Mouse (Mus musculus): ENCODE measurements around the gene Rac3. TPM values are rescaled to one million over a fixed set of nuclear protein-coding genes. Genes with fewer than 3 reads are reported as not detected.
A peak's percentile ranks its signal among the peaks of the same experiment; 100 is the strongest.

Gene Rac3
- polyA plus RNA-seq, 1 experiment from 2014 or later: 267 TPM

DNA sequence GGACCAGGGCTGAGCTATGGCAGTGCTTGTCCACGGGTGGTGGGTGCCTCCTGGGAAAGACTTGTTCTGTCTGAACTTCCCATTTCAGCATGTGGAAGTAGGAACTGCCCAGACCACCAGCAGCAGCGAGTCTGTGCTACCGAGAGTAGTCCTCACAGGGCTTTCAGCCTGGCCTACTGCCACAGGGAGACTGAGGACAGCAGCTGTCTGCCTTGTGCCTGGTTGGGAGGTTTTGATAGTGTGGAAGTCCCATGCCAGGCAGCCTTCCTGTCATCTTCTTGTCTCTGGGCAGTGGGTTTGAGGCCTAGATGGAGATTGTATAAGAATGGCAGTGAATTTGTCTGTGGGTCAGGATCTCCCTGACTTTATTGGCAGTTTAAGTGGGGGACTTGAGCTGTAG lies 31.9 kb upstream of the Rac3 start:
- H3K27me3 ChIP-seq: no peaks in the 10 kb centered on the region
- 82% methylated on average over 3 of the region's 3 CpGs for WGBS
- H3K9ac ChIP-seq: no peak overlapping the region
- H3K4me2 ChIP-seq: no peak overlapping the region
- no peaks in the 10 kb centered on the region for H3K9me3 ChIP-seq
- no peak for ATAC-seq (ENCODE audit: low read depth)
- H3K4me1 ChIP-seq (replicated peaks): peaks cover 4% of the 10 kb centered on the region; the same call in 1 of the 2 replicates
- H3K36me3 ChIP-seq: peaks cover 83% of the 10 kb centered on the region
- no peak overlapping the region for H3K4me3 ChIP-seq
- no peak overlapping the region for H3K27ac ChIP-seq (replicated peaks)

DNA sequence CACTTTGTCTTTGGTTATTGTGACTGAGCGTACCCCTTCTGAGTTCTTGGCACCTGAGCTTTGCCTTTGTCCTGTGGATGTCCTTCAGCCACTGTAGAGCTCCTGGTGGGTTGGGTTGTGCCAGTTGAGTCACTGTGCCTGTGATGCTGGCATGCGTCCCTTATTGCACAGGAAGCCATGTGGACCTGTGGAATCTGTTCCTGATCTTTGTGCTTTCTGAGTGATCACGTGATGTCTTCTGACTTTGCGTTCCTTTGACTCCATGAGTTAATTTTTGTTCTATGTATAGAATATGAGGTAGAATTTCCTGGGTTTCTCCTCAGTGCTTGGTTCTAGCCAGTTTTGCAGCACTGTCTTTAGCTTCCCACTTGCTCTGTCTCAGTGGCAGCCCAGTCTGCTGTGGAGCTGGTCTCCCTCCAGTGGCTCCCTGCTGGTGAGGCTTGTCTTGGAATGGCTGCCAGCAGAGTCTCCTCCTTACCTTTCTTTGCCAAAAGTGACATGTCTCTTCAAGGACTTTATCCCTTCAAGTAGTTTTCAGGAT lies 28.7 kb upstream of the Rac3 start:
- Histone ChIP-seq H3K36me3 (peaks cover 75% of the 10 kb centered on the region), H3K4me3 (no peak overlapping the region), H3K4me1 (replicated peaks) (peaks cover 23% of the 10 kb centered on the region), H3K4me2 (no peak overlapping the region), H3K27ac (replicated peaks) (no peak overlapping the region), H3K9ac (no peak overlapping the region), H3K9me3 (no peaks in the 10 kb centered on the region), H3K27me3 (no peaks in the 10 kb centered on the region)
- WGBS: 98% methylated on average over 4 of the region's 4 CpGs
- no peak for ATAC-seq (ENCODE audit: low read depth)

DNA sequence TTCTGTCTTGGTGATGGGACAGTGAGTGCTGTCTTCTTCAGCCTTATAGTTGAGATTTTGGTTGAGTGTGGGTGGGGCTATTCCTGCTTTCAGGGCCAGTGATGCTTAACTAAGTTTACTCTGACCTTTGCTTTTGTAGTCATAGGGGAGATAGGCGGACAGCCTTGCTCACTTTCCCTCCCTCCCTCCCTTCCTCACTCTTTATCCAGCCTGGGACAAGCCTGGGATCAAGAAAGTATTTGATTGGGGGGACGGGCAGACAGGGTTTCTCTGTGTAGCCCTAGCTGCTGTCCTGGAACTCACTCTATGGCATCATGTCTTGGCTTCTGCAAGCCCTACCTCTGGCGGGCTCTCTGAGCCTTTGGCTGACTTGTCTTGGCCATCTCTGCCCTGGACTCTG lies 27.8 kb upstream of the Rac3 start:
- H3K36me3 ChIP-seq: peaks cover 66% of the 10 kb centered on the region
- no peak overlapping the region for H3K27ac ChIP-seq (replicated peaks)
- peaks cover 23% of the 10 kb centered on the region for H3K4me1 ChIP-seq (replicated peaks)
- no peaks in the 10 kb centered on the region for H3K27me3 ChIP-seq
- no peaks in the 10 kb centered on the region for H3K9me3 ChIP-seq
- no peak overlapping the region for H3K4me2 ChIP-seq
- H3K4me3 ChIP-seq: no peak overlapping the region
- H3K9ac ChIP-seq: no peak overlapping the region
- WGBS: 48% methylated on average over 3 of the region's 3 CpGs
- no peak for ATAC-seq (ENCODE audit: low read depth)

DNA sequence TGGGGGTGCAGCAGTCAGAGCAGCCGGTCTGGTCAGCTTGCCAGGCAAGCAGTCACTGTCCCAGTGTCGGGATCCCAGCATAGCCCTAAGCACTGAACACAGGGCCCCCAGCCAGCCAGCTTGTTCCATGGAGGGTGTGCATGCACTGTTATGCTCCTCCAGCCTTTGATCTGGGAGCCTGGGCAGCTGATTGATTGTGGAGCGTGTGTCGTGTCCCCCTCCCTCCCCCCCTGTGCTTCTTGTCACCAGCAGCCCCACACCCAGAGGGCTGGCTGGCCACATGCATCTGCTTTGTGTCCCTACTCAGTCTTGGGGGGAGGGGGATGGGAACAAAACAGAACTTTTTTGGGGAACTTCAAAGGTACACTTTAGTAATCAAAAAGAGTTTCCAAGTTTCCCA lies 26.1 kb upstream of the Rac3 start:
- H3K36me3 ChIP-seq: peaks cover 57% of the 10 kb centered on the region

DNA sequence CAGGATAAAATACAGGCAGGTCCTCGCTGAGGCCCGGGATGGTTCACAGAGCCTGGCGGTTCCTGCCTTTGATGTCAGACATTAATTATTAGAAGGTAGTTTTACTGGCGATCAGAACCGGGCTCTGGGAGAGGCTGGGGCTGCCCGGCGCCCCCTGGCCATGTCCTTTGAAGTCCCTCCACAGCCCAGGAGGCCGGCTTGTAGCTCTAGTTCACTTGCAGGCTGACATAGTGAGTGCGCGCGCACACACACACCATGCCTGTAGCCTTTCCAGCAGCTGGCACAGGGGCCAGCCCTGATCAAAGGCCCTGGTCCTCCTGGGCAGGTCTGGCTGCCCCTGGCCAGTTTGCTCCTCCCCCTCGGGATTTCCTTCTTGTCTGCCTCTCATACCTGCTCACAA lies 25.6 kb upstream of the Rac3 start:
- H3K4me3 ChIP-seq: no peak overlapping the region
- peak; percentile 42 for ATAC-seq (ENCODE audit: low read depth)
- peaks cover 57% of the 10 kb centered on the region for H3K36me3 ChIP-seq
- 12% methylated on average over 12 of the region's 12 CpGs for WGBS
- peak overlapping the region; percentile 36; the same call in 1 of the 2 replicates for H3K9ac ChIP-seq
- no peaks in the 10 kb centered on the region for H3K9me3 ChIP-seq
- H3K27ac ChIP-seq (replicated peaks): peak overlapping the region; percentile 73
- no peak overlapping the region for H3K4me2 ChIP-seq
- H3K4me1 ChIP-seq (replicated peaks): peaks cover 23% of the 10 kb centered on the region
- H3K27me3 ChIP-seq: no peaks in the 10 kb centered on the region

More for the DNA sequence above, 26.1 kb upstream of the Rac3 start:
- Histone ChIP-seq H3K4me1 (replicated peaks) (peaks cover 23% of the 10 kb centered on the region), H3K27ac (replicated peaks) (peak overlapping the region; percentile 73; the same call in 1 of the 2 replicates), H3K4me3 (no peak overlapping the region), H3K9ac (peak overlapping the region; percentile 36; the same call in 1 of the 2 replicates), H3K4me2 (no peak overlapping the region), H3K27me3 (no peaks in the 10 kb centered on the region), H3K9me3 (no peaks in the 10 kb centered on the region)
- ATAC-seq (ENCODE audit: low read depth): peak; percentile 88
- 7% methylated on average over 4 of the region's 4 CpGs for WGBS

DNA sequence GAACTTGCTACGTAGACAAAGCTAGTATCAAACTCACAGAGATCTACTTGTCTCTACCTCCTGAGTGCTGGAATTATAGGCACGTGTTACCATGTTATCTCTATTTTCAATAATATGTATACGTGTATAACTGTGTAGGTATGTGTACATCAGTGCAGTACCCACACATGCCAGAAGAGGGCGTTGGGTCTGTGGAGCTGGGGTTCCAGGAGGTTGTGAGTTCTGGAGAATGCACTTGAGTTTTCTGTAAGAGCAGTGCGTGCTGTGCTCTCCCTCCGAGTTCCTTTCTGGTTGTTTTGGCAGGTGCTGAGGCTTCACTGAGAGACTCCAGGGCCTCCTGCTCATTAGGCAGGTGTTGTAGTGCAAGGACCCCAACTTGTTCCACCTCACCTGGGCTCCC lies 24.7 kb upstream of the Rac3 start:
- H3K36me3 ChIP-seq: peaks cover 60% of the 10 kb centered on the region
- no peak overlapping the region for H3K9ac ChIP-seq
- no peak overlapping the region for H3K4me2 ChIP-seq
- no peaks in the 10 kb centered on the region for H3K27me3 ChIP-seq
- WGBS: 90% methylated on average over 6 of the region's 6 CpGs
- no peaks in the 10 kb centered on the region for H3K9me3 ChIP-seq
- H3K4me1 ChIP-seq (replicated peaks): peaks cover 23% of the 10 kb centered on the region
- H3K27ac ChIP-seq (replicated peaks): no peak overlapping the region
- no peak for ATAC-seq (ENCODE audit: low read depth)
- H3K4me3 ChIP-seq: no peak overlapping the region

DNA sequence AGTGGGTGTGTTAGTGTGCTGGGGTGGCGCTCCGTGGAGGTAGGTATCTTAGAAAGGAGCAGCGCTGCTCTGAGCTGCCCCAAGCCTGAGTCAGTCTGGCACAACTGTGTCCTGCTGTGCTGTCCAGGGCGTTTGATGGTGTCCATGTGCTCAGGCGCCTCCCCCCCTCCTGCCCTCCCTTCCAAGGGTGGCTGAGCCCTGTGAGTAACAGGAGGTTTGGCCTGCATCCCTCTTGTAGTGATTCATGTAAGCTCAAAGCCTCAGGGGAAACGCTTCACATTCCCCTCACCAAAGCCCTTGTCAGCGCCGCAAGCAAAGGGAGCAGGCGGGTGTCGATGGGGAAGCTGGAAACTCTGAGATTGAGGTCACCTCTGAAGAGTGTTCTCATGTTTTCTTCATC lies 23.5 kb upstream of the Rac3 start:
- Histone ChIP-seq H3K36me3 (peaks cover 58% of the 10 kb centered on the region), H3K9me3 (no peaks in the 10 kb centered on the region)
- WGBS: 63% methylated on average over 10 of the region's 10 CpGs

DNA sequence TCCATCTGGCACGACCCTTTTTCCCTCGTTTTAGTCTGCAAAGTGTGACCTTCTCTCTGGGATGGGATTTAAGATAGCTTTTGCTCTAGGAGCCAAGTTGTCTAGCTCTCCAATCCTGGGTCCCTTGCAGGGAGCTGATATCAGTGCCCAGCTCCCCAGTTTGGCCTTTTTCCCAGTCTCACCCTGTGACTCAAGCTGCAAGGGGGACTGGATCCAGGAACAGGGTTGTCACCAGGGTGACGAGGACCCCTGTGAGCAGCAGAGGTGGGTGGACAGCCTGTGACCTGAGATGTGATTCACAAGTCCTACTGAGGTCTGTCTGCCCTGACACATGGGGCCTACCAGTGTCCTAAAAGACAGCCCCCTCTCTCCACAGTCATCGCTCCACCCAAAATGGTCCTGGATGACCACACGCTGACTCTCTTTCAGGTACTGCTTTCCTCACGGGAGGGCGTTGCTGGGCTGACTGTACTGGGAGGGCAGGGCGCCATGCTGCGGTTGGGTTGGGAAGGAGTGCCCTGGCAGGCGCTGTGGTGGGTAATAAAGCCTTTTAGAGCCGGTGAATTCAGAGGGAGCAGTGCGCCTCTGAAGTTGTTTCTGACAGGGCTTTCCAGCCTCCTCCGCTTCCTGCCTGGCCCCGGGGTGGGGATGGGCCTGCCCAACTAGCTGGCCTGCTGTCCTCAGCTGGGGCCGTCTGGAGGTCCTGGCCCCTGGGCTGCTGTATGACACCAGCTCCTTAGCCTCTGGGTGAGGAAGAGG lies 17.4 kb upstream of the Rac3 start:
- H3K4me1 ChIP-seq (replicated peaks): peaks cover 38% of the 10 kb centered on the region

More for the DNA sequence above, 23.5 kb upstream of the Rac3 start:
- Histone ChIP-seq H3K4me1 (replicated peaks) (peaks cover 20% of the 10 kb centered on the region), H3K27me3 (no peaks in the 10 kb centered on the region), H3K4me3 (no peak overlapping the region), H3K27ac (replicated peaks) (no peak overlapping the region), H3K4me2 (no peak overlapping the region), H3K9ac (no peak overlapping the region)
- ATAC-seq (ENCODE audit: low read depth): no peak

DNA sequence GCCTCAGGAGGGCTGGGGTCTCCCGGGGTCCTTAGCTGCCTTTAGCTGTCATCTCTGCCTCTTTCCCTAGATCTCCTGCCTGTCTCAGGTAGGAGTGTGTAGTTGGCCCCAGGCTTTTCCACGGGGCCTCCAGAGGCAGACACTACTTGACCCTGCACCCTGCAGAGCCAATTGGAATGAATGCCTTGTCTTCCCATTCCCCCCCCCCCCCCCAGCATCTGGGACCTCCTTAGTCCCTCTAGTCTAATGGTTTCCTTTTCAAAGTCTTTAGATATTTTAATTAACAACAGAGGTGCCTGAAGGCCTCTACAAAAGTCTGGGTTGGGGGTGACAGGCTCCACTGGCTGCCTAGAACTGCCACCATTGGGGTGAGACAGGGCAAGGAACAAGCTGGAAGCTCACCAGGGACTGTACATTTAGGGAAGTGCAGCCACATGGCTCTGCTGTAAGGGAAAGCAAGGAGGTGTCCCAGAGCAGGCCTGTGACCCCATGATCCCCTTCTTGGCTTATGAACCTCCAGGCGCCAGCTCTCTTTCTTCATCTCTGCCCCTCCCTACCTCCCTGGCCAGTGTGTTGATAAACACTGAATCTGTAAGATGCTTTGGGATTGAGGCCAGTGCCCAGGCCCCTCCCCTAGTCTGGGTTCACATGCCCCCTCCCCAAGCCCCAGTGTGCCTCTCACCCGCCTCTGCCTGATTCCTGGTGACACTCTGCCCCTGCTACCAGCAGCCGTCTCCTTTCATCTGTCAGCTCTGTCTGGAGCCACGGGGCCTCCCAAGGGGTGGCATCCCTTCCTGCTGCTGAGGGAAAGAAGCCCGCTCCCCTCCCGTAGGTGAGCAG lies 16.6 kb upstream of the Rac3 start:
- H3K4me1 ChIP-seq (replicated peaks): peaks cover 38% of the 10 kb centered on the region
- 0 out of 2 replicates have a peak overlapping the region, but pooled peaks have one; percentile 28 for H3K27ac ChIP-seq (replicated peaks)
- 21% methylated on average over 8 of the region's 8 CpGs for WGBS
- H3K4me3 ChIP-seq: no peak overlapping the region
- H3K9me3 ChIP-seq: no peaks in the 10 kb centered on the region
- H3K27me3 ChIP-seq: no peaks in the 10 kb centered on the region
- no peak overlapping the region for H3K4me2 ChIP-seq
- 0 out of 2 replicates have a peak, but pooled peaks have one; percentile 2 for ATAC-seq (ENCODE audit: low read depth)
- H3K9ac ChIP-seq: peak overlapping the region; percentile 47; the same call in 1 of the 2 replicates
- peaks cover 51% of the 10 kb centered on the region for H3K36me3 ChIP-seq

More for the DNA sequence above, 17.4 kb upstream of the Rac3 start:
- H3K27me3 ChIP-seq: no peaks in the 10 kb centered on the region
- 23% methylated on average over 15 of the region's 15 CpGs for WGBS
- H3K4me2 ChIP-seq: no peak overlapping the region
- no peak for ATAC-seq (ENCODE audit: low read depth)
- H3K9me3 ChIP-seq: no peaks in the 10 kb centered on the region
- no peak overlapping the region for H3K4me3 ChIP-seq
- H3K9ac ChIP-seq: peak overlapping the region; percentile 26
- peaks cover 45% of the 10 kb centered on the region for H3K36me3 ChIP-seq
- 0 out of 2 replicates have a peak overlapping the region, but pooled peaks have one; percentile 23 for H3K27ac ChIP-seq (replicated peaks)

DNA sequence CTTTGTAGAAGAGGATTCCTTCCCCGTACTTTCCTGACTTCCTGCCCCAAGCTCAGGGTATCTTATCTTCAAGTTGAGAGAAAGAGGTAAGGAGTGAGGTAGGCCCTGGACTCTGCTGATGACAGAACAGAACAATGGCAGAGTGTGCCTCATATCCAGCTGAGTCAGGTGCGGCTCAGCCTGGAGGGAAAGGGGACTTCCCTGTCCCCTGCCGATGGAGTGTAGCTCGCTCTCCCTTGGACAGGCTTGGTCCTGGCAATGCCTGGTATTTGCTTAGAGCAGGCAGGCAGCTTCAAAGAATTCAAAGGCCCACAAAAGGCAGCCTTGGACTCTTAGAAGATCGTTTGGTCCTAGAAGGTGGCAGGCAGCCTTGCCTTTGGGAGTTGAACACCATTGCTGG lies 15.2 kb upstream of the Rac3 start:
- Histone ChIP-seq H3K27me3 (no peaks in the 10 kb centered on the region), H3K9me3 (no peaks in the 10 kb centered on the region), H3K4me3 (no peak overlapping the region), H3K9ac (0 out of 2 replicates have a peak overlapping the region, but pooled peaks have one; percentile 8), H3K4me1 (replicated peaks) (peaks cover 42% of the 10 kb centered on the region), H3K36me3 (peaks cover 51% of the 10 kb centered on the region), H3K4me2 (no peak overlapping the region), H3K27ac (replicated peaks) (no peak overlapping the region)
- ATAC-seq (ENCODE audit: low read depth): no peak
- WGBS: 59% methylated on average over 5 of the region's 5 CpGs

DNA sequence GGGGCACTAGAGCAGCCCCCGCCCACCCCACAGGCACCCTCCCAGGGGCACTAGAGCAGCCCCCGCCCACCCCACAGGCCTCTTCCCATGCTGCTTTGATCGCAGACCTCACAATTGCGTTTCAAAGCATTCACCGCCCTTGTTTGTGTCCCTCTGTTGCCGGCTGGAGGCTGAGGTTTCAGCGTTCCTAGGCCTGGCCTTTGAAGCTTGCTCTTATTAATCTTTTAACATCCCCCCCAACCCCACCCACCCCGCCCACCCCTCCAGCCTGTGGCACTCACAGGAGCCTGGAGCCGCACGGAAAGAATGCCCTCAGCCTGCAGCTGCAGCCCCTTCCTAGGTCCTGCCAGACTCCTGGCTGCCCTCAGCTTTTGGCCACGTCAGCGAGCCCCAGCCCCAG lies 14.0 kb upstream of the Rac3 start:
- peak overlapping the region; percentile 50; the same call in 1 of the 2 replicates for H3K9ac ChIP-seq
- peaks cover 45% of the 10 kb centered on the region for H3K36me3 ChIP-seq
- no peak overlapping the region for H3K4me2 ChIP-seq
- no peak overlapping the region for H3K4me3 ChIP-seq
- ATAC-seq (ENCODE audit: low read depth): no peak
- H3K27me3 ChIP-seq: no peaks in the 10 kb centered on the region
- 7% methylated on average over 12 of the region's 12 CpGs for WGBS
- no peak overlapping the region for H3K27ac ChIP-seq (replicated peaks)
- peaks cover 49% of the 10 kb centered on the region for H3K4me1 ChIP-seq (replicated peaks)
- H3K9me3 ChIP-seq: no peaks in the 10 kb centered on the region

DNA sequence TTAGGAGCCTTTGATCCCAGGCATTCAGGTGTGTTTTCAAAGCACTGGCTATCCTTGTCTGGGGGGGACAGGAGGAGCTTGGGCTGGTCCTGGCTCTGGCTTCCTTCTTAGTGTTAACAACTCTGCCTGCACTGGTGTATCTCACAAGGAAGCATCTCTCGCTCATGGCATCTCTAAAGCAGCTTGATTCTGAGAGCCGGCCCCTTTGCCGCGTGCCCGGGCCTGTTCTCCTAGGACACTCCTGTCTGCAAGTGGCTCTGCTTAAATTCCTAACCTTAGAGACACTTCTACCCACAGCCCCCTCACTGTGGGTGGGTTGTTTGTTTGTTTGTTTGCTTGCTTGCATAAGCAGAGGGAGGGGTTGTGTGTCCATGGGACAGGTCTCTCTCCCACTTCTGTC lies 13.3 kb upstream of the Rac3 start:
- WGBS: 35% methylated on average over 5 of the region's 5 CpGs
- ATAC-seq (ENCODE audit: low read depth): no peak
- Histone ChIP-seq H3K4me3 (no peak overlapping the region), H3K9ac (no peak overlapping the region), H3K27ac (replicated peaks) (no peak overlapping the region), H3K4me1 (replicated peaks) (peaks cover 56% of the 10 kb centered on the region), H3K27me3 (no peaks in the 10 kb centered on the region), H3K9me3 (no peaks in the 10 kb centered on the region), H3K4me2 (no peak overlapping the region), H3K36me3 (peaks cover 40% of the 10 kb centered on the region)

Data from neural tube, embryonic 13.5 days (tissue).